In the genomic region with DNA sequence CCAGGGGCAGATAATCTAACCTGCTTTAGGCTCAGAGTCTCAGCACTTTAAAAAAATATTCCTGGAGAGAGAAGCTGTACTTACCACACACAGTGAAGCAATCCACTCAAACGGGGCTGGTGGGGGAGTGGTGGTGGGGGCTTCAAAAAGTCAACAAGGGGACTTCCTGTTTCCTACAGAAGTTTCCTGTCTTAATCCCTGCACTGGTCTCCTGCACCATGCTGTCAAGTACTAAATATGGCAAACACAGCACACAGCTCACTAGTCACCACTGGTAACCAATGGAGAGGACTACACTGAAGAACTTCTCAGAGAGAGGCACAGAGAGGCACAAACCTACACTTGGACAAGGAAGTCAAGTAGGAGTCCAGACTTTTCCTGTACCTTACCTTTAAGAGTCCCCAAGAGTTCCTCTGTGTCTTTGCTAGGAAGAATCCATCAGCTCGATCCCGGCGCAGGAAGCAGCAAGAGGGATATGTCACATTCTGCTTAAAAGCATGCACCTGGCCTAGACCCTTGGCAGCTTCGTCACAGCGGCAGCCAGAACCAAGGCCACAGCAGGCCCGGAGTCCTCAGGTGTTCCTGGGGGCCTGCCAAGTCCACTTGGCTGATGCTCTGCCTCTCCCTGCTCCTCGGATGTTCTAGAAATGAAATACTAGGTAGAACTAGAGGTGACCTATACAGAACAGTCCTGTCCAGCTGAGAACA, we compare ENCODE assay signal across 8 mouse cellular contexts.
DNase-seq lines count a peak whose midpoint lies in the region; TF ChIP-seq lines count a peak whose summit lies in the region.

No protein-coding gene starts in this region.

- no peak overlapping the region for H3K4me3 ChIP-seq in testis, adult 2 months (ENCODE audit: control insufficient read depth, low read depth, low read length)

- H3K27ac ChIP-seq in testis, adult 2 months (ENCODE audit: control insufficient read depth, insufficient read depth, low read depth, low read length): peak overlapping the region; percentile 2; the same call in 1 of the 2 replicates

- DNase-seq in adrenal gland, postnatal 25 days: peak; percentile 3
- no peak for DNase-seq in adrenal gland, adult 2 months
- DNase-seq in testis, postnatal 14 days (ENCODE audit: low spot score): no peak
- DNase-seq in kidney, postnatal 14 days: peak; percentile 16
- DNase-seq in testis, postnatal 10 days (ENCODE audit: low spot score): peak; percentile 49
- DNase-seq in thymus, postnatal 0 days (ENCODE audit: low spot score): no peak
- DNase-seq in urinary bladder, postnatal 10 days (ENCODE audit: low spot score): no peak

- H3K36me3 ChIP-seq in testis, adult 2 months (ENCODE audit: control insufficient read depth, insufficient read depth, low read length): no peaks in the 10 kb centered on the region

- no peak for TF ChIP-seq POLR2A in testis, adult 2 months (IDR thresholded peaks at IDR 0.05; ENCODE audit: control insufficient read depth, low read depth, low read length)

- TF ChIP-seq CTCF in testis, adult 2 months (IDR thresholded peaks at IDR 0.05; ENCODE audit: control insufficient read depth, insufficient read depth, insufficient replicate concordance, low read depth, low read length): no peak

- no peaks in the 10 kb centered on the region for H3K4me1 ChIP-seq in testis, adult 2 months (ENCODE audit: control insufficient read depth, insufficient read depth, low read length)

- no peaks in the 10 kb centered on the region for H3K27me3 ChIP-seq in testis, adult 2 months (ENCODE audit: control insufficient read depth, insufficient read depth, low read length)

Comparison
In these comparisons a context has a peak if more than half of its experiments do, and no peak if none do; other contexts are left out.
1. DNase-seq: peak in adrenal gland, postnatal 25 days (single experiment), kidney, postnatal 14 days (single experiment) and testis, postnatal 10 days (single experiment); none in adrenal gland, adult 2 months (single experiment), testis, postnatal 14 days (single experiment), thymus, postnatal 0 days (single experiment) and urinary bladder, postnatal 10 days (single experiment).